ENCODE assay signal across 28 mouse cellular contexts in the genomic region with DNA sequence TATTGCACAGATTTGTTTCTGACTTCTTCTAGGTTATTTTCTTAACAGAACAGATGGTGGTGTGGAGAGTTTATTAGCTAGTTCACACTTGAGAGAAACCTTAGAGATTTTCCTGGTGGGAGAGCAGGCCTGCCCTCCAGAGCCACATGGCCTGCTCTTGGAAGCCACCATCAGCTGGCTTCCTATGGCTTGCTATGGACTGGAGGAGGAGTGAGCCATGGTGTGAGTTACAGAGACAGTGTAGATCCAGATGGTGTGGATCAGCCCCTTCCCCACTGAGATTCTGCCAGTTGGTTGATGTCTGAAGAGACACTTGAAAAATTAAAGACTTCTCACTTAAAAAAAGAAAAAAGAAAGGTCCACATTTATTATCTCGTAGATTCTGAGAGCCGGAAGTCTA.
"Had no signal": no experiment of that assay in that cellular context is flagged by ENCODE, and none has a peak within 500 bp of the region (broad histone marks: within the 10 kb centered on the region; RNA-seq: fewer than 3 reads in every experiment).

No protein-coding gene starts in this region.

- H3K9ac ChIP-seq: embryonic facial prominence, embryonic 12.5 days; embryonic facial prominence, embryonic 13.5 days; embryonic facial prominence, embryonic 15.5 days; forebrain, embryonic 12.5 days; forebrain, embryonic 13.5 days; forebrain, embryonic 15.5 days; forebrain, postnatal 0 days had no signal

- H3K36me3 ChIP-seq: forebrain, embryonic 15.5 days had no signal

- H3K4me1 ChIP-seq: embryonic facial prominence, embryonic 10.5 days; embryonic facial prominence, embryonic 12.5 days; forebrain, embryonic 12.5 days had no signal

- H3K27ac ChIP-seq: embryonic facial prominence, embryonic 10.5 days; embryonic facial prominence, embryonic 12.5 days; embryonic facial prominence, embryonic 13.5 days; embryonic facial prominence, embryonic 15.5 days; forebrain, embryonic 10.5 days; forebrain, embryonic 12.5 days; forebrain, embryonic 13.5 days; forebrain, embryonic 15.5 days; gastrocnemius, adult 2 months had no signal

- H3K27me3 ChIP-seq: embryonic facial prominence, embryonic 12.5 days; embryonic facial prominence, embryonic 13.5 days; embryonic facial prominence, embryonic 15.5 days; forebrain, embryonic 12.5 days; forebrain, embryonic 13.5 days had no signal

- H3K9me3 ChIP-seq: embryonic facial prominence, embryonic 10.5 days; embryonic facial prominence, embryonic 12.5 days; embryonic facial prominence, embryonic 13.5 days; embryonic facial prominence, embryonic 15.5 days; forebrain, embryonic 10.5 days; forebrain, embryonic 12.5 days; forebrain, embryonic 13.5 days; forebrain, embryonic 15.5 days had no signal

- H3K4me2 ChIP-seq: embryonic facial prominence, embryonic 12.5 days; embryonic facial prominence, embryonic 13.5 days; embryonic facial prominence, embryonic 15.5 days; forebrain, embryonic 12.5 days; forebrain, embryonic 13.5 days; forebrain, embryonic 15.5 days had no signal

- ATAC-seq: forebrain, embryonic 13.5 days; forebrain, embryonic 14.5 days; forebrain, embryonic 15.5 days; forebrain, embryonic 16.5 days; forebrain, postnatal 0 days had no signal

- H3K4me3 ChIP-seq: embryonic facial prominence, embryonic 10.5 days; embryonic facial prominence, embryonic 12.5 days; embryonic facial prominence, embryonic 13.5 days; embryonic facial prominence, embryonic 15.5 days; erythroblast, embryonic 14.5 days; forebrain, embryonic 10.5 days; forebrain, embryonic 12.5 days; forebrain, embryonic 13.5 days; forebrain, embryonic 15.5 days; gastrocnemius, adult 2 months had no signal

- DNase-seq: cerebellum, adult 2 months; cerebellum, adult 8-10 months; cerebellum, adult 9-10 months; cerebellum, adult 9-11 months; cerebellum, postnatal 10 days; cerebellum, postnatal 14 days; cerebellum, postnatal 25 days; cerebellum, postnatal 36 days; embryo, embryonic 11 days; forebrain, postnatal 0 days; gastrocnemius, adult 2 months; gastrocnemius, postnatal 10 days; gastrocnemius, postnatal 14 days; gastrocnemius, postnatal 25 days; gastrocnemius, postnatal 36 days; heart, adult 11 months; heart, adult 18-20 months had no signal
